Mouse (Mus musculus): ENCODE data around the gene Nav2.

- no peak for TF ChIP-seq CTCF (IDR thresholded peaks at IDR 0.05; ENCODE audit: borderline replicate concordance, extremely low read depth, insufficient read depth, insufficient read length)
- no peak for TF ChIP-seq POLR2A (IDR thresholded peaks at IDR 0.05; ENCODE audit: borderline replicate concordance, extremely low read depth, insufficient read depth, insufficient read length, poor library complexity, severe bottlenecking)
Observed at GRCm38 (mm10) chr7:49252444-49252843, 343.9 kb downstream of the Nav2 start.
